Mouse (Mus musculus): ENCODE data around the gene Ablim1.

Gene Ablim1

DNA sequence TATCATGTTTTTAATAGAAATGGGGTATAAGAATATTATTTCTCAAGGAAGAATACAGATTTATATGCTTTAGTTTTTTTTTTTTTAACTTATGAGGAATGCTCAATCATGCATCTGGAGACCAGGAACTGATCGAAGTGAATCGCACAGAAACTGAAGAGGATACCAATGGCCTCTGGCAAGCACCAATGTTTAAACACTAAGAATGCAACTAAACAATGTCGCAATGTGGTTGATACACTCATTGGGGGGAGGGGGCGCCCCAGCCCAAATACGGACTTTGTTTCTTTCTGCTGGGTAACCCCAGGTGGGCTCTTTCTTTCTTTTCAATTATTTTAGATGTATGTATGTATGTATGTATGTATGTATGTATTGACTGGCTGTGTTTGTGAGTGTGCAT lies 90.3 kb downstream of the Ablim1 start:
- no peak for DNase-seq (ENCODE audit: extremely low read depth, low read depth)

DNA sequence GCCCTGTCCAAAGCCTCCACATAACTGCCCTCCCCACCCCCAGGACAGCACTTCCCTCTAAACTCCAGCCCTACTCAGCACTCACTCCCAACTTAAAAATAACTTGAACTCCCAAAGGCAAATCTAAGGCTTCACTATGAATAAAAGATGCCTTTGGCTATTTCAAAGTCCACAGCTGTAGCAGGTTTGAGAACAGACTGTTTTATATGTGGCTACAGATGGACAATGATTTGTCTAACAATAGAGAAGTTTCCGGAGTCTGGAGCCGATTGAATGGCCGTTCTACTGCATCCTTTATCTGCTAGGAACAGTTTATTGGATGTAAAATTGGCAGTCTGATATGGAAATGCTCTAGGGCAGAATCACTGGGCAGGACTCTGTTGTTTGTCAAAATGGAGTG lies 91.0 kb downstream of the Ablim1 start:
- DNase-seq (ENCODE audit: extremely low read depth, low read depth), result no peak

DNA sequence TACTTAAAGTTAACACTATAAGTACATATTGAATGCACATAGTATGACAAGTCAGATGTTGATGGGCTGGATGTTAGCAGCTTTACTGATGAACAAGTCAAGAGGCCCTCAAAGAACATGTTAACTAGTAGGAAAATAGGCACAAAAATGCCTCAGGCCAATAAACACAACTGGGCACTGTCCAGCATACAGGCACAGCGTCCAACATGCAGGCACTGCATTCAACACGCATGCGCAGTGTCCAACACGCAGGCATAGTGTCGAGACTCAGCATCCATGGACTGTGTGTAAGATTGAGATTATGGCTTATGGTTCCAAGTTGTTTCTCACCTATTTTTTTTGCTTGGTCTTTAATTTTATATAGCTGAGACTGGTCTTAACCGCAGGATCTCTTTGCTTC lies 92.1 kb downstream of the Ablim1 start:
- DNase-seq (ENCODE audit: extremely low read depth, low read depth), result no peak

DNA sequence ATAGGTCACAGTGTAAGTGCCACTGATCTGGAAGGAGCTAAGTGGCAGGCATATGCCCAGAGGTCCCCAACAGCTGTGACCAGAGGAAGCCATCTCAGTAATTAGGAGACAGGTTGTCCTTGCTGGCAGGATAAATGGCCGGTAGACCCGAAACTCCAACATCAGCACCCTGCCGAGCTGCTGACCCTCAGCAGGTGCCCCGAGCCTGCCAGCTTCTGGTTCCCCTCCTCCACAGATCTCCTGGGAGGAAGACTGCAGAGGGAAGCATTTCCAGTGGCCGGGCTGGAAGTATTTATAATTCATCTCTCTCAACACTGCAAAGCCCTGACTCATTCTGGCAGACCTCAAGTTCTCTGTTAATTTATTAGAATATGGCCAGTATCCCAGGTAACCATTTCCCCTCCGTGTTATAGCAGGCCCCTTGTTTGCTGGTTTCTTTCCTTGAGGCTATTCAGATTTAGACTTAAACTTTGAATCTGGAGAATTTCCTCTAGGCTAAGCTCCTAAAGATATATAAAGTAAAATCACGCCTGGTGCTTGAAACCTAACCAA lies 93.0 kb downstream of the Ablim1 start:
- no peak for DNase-seq (ENCODE audit: extremely low read depth, low read depth)

DNA sequence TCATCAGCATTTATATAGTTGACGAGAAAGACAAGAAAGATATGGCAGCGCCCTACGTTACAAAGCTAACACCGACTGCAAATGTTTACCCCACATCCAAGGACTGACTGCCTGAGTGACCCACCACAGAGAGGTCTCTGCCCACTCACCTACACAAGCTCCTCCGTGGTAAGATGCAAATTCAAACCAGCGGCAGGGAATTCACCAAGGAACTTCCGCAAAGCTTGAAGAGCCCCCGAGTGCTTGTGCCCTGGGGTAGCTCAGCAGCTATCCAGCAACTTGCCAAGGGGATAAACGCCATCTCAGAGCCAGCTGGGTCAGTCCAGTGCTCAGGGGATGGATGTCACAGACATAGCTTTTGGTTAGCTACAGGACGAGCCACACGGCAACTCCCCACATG lies 95.0 kb downstream of the Ablim1 start:
- DNase-seq (ENCODE audit: extremely low read depth, low read depth), result no peak

DNA sequence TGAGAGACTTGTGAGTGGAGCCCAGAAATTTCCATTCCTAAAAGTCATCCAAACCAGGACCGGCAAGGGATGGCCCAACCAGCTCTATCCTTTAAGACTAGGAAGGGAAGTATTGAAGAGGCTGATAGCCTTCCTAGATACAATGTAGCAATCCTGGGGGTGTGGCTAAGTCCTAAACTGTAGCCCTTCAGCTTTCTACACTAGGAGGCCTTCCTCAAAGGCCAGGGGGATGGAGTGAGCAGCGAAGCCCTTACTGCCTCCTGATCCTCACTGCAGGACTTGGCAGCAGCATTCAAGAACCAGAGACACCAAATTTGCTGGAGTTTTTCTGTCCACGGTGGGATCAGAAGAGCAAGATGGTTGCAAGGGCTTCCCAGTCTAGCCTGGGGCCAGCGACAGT lies 97.6 kb downstream of the Ablim1 start:
- no peak for DNase-seq (ENCODE audit: extremely low read depth, low read depth)

DNA sequence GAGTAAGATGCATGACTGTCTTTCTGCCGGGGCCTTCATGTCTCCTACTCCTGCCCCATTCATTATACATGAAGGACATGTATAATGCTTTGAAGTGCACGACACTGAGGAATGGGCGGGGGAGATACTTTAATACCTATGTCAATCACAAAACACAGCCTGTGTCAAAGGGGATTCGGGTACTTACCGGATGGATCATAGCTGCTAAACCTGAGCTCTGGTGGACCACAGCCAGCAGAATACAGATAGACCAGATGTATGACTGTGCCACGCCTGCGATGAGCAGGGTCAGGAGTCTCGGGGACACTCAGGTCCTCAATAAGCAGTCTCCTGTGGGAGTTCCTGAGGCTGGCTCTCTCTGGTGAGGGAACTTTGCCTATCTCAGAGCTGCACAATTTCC lies 99.2 kb downstream of the Ablim1 start:
- DNase-seq (ENCODE audit: extremely low read depth, low read depth), result no peak

DNA sequence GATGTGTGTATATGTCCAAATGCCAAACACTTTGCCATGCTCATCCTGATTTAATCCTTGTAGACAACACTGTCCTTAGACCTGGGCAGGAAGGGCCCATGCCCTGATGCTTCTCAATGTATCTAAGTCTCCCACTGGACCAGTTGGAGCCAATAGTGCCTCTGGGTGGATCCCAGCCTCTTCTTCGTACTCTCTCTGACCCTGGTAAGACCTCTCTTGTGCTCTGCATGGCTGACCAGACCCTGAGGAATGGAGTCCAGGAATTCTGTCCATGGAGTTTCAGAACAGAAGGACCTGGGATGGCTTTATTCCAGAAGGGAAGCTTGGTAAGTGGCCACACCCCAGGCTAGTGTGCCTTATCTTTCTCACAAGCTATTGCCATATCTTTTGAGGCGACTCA lies 102.3 kb downstream of the Ablim1 start:
- DNase-seq (ENCODE audit: extremely low read depth, low read depth), result no peak

DNA sequence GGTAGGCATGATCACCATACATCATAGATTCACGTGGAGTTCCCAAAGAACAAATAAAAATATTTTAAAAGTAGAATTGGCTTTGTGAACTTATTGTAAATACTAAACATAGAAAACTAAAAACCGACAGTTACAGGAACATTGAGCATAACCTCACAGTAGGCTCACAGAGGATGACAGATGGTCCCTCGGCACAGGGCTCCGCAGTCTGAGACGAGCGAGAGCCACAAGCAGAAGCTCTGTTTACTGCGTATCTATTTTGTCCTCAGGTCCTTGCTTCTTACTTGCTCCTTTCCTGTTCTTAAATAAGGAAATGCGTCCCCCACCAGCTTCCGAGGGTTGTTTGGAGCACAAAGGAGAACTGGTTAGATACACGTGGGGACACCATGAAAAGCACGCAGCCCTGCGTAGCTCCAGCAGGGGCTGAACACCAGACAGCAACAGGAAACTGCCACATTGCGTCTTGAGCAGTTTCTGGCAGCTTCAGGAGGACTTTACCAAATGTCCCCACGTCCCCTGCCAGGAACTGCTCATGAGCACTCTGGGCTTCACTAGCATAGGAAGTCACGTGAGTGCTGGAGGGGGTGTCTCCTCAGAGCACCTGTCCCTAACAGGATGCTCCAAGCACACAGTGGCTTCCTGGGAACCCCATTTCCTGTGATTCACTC lies 103.1 kb downstream of the Ablim1 start:
- no peak for DNase-seq (ENCODE audit: extremely low read depth, low read depth)

DNA sequence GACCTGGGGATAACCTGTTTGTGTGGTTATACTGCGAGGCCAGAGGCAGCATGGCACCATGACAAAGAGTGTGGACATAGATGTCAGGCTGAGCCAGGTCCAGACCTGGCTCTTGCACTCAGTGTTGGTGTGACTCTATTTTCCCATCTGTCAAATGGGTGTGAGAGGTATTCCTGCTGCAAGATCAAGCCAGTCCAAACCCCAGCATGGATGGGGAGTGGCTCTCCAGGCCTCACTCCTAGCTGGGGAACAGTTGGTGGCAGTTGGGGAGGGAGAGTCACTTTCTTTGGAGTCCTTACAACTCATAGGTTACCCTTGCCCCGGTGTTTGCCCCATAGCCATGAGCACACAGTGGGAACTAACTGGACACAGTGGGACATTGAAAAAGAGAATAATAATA lies 103.8 kb downstream of the Ablim1 start:
- DNase-seq (ENCODE audit: extremely low read depth, low read depth), result no peak

DNA sequence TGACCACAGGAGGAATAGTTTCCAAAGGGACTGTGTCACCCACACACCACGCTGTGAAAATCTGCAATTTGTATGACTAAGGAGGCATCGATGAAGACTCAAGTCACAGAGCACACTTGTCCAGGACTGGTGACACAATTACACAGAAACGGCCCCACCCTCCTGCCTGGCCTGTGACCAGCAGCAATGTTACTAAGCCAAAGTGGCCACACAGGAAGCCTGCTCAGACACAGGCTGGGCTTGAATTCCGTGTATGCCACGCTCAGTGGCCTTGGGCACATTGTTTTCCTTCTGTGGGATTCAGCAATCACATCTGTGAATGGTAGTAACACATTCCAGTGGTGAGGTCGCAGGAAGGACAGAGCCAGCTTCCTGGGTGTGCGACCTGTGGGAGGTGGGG lies 110.6 kb downstream of the Ablim1 start:
- DNase-seq (ENCODE audit: extremely low read depth, low read depth), result no peak

DNA sequence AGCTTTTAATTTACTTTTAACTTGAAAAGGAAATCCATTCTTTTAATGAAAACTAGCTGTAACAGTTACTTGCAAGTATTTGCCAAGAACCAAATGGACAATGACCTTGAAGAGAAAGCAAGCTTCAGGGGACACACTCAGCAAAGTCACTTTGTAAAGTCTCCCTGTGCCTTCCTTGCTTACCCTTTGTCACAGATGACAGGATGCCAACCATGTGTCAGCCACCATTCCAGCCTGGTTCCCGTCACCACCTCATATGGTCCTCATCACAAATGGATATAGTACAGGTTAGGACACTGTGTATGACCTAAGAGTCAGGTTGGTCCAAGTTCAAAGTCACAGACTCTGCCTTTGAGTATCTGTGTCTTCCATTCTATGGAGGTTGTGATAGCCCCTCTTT lies 112.2 kb downstream of the Ablim1 start:
- no peak for DNase-seq (ENCODE audit: extremely low read depth, low read depth)

DNA sequence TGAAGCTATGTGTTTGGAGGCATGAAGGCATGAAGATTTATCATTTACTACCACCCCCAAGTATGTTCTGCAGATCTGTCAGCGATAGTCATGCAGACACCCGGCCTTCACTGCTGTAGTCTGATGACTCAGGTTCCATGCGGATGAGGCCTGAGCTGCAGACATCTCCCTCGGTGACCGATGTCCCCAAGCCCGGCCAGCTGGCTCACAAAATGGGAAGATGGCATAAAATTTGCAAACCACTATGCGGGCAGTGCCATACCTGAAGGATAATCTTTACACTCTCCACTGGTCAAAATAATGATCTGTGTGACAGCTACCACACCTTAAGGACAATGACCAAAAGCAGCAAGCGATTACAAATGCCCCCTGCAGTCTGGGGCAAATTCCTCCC lies 113.6 kb downstream of the Ablim1 start:
- no peak for DNase-seq (ENCODE audit: extremely low read depth, low read depth)

DNA sequence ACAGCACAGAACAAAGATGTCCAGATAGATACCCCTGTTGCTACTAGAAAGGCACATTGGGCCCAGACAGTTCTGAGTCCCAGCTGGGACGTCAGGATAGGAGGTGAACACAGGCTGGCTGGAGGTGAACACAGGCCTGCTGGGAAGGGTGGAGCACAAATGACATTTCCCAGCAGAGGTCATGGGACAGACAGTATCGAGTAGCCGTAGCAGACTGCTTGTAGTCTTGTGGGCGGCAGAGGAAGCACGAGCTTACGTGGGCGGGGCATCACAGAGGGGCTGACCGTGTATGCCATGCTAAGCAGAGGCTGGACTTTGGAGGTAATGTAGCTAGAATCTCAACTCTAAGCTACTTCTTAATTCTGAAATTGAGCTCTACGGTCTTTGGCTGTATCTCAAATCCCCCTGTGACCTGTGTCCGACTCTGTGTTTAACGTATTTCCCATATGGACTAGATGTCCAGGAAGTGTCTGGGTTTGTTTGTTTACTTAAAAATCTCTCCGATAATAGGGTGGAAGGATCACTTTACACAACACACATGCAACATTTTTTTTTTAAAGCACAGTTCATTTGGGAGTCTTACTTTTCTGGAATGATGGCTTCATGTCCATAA lies 114.1 kb downstream of the Ablim1 start:
- no peak for DNase-seq (ENCODE audit: extremely low read depth, low read depth)

DNA sequence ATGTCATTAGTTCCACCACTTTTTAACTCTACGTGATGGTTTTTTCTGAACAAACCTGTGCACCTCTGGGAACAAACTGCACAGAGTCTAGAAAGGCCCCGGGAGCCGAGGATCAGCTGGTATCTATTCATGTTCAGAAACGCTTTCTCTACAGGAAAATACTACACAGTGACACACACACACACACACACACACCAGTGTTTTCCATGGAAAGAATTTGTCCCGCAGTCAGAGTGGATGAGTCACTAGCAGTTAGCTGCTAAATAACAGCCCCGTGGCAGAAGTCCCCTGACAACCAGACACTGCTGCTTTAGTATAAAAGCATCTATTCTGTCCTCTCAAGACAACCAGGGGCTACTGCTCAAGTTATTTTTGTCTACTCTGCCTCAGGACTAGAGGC lies 115.4 kb downstream of the Ablim1 start:
- DNase-seq (ENCODE audit: extremely low read depth, low read depth), result no peak

DNA sequence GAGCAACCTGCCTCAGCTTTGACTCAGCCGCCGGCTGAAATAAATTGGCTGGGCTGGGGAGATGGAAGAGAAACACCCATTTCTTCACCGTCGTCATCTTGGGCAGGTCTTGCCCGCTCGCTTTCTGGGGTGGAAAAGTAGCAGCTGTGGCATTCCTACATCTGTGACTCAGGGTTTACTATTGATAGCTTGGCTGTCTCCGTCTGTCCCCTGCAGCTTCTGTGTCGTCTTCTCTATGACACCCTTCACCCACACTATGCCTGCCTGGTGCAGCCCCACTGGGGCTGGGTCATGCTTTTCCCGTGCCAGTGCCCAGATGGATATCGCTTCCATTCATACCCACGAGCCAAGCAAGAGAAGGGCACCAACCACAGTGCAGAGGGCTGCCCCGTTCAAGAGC lies 116.2 kb downstream of the Ablim1 start:
- DNase-seq (ENCODE audit: extremely low read depth, low read depth), result no peak

DNA sequence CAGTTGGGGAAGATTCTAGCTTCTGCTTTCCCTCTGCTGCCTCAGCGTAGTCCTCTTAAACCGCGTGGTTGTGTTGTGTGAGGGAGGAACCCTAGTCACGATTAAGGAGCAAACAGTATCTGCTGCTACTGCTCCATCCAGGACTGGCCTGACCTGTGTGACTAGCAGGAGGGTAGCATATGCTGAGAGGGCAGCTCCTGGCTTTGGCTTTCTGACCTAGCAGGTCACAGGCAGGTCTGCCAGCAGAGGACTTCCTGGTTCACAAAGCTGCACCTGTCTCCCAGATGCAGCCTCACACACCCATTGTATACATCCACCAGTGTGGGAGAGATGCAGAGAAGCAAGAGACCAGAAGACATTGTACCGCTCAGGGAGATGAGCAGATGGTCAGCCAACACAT lies 116.7 kb downstream of the Ablim1 start:
- no peak for DNase-seq (ENCODE audit: extremely low read depth, low read depth)

DNA sequence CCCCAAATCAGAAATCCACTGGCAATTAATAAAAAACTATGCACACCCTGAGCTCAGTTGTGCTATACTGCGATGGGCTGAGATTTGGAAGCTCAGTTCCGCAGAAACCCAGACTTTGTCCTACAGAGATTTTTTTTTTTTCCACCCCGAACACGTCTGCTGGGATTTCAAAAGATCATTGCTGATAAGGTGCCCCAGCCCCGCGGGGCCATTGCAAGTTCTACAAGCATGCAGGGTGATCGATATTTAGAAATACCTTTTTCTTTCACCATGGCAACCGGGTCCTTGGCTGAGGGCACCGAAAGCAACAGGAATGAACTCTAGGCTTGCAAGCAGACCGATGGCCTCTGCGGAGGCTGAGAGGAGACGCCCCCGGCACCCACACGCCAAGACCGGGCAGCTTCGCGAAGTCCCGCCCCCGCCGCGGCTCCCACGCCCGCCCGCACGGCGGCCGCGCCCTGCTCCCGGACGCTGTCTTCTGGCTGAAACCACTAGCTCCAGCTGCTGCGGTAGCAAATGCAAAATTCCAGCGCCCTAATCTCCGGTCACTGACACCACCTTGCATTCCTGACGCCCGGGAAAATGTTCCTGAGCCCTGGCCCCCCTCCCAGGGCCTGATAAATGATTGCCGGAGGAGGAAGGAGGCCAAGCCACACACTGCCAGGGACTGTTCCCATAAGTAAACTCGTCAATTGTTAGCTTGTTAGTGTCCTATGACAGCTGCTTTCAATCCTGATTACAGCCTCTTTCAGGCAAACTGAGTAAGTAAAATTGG lies 117.5 kb downstream of the Ablim1 start:
- no peak for DNase-seq (ENCODE audit: extremely low read depth, low read depth)

DNA sequence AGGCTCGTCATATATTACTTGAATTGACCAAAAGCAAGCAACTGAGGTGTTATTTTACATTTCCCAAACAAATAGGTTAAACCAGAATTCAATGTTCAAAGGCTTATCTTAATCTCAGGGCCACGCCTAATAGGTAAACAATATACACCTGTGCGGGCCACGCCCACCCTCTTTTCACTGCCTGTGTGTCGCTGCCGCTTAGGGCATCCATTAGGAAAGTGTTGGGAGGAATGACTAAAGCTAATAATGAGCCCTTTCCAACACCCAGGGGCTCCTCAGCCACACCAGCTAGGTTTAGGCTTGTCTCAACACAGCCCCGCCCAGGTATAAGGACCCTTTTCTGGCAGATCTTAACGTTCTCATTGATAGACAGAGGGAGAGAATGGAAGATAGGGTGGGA lies 118.1 kb downstream of the Ablim1 start:
- no peak for DNase-seq (ENCODE audit: extremely low read depth, low read depth)

DNA sequence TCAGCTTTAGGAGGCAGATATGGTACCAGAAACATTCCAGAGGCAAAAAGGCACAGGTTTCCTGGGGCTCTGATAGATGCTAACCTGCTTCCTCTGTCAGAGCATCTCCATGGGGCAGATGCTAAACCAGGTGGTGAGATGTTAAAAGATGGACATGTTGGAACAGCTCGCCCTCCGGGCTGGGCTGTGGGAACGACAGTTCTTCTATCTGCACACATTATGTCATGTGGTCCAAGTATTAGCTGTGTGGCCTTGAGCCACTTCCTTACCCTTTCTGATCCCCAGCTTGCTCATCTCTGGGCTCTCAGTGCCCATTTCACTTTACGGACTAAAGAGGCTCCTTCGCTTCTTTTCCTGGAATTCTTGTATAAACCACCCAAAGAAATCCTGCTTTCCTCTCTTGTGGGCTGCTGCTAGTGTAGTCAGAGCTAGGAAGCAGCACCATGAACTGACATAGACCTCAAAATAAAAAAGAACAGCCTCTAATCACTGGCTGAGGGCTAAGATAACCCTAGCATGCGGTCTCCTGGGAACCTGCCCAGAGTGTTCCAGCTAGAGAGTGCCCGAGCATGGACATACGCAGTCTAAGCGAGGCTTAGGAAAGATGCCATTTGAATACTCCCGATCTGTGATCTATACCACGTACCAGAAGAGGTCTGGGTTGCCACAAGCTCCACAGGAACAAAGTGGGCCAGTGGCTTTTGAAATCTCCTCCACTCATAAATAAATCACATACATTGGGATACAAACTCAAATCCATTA lies 119.4 kb downstream of the Ablim1 start:
- DNase-seq (ENCODE audit: extremely low read depth, low read depth), result no peak

DNA sequence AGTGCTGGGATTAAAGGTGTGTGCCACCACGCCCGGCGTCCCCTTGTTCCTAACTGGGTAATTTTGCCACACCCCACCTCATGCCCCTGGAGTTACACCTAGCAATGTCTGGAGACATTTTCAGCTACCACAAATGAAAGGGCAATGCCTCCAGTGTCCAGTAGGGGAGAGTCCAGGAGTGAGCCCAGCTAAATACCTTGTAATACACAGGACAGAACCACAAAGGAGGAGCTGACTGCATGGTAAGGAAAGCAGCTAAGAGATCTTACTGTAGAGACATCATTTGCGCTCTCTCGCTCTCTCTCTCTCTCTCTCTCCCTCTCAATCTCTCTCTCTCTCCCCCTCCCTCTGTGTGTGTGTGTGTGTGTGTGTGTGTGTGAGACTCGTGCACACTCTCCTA lies 120.8 kb downstream of the Ablim1 start:
- no peak for DNase-seq (ENCODE audit: extremely low read depth, low read depth)

DNA sequence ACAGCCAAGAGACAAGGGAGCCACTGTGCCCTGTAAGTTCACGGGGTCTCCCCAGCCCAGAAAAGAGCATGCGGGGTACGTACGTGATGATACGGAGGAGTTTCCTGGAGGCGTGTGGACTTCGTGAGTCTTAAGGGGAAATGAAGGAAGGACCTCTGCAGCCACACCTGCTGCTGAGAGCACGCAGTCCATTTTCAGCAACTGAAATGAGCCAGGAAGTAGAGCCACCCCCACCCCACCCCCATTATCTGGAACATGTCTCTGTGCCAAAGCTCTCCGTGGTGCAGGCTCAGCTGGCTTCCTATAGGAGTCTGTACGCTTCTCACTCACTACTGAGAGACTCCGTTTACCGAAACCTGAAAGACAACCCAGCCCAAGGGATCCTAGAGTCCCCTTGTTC lies 121.3 kb downstream of the Ablim1 start:
- no peak for DNase-seq (ENCODE audit: extremely low read depth, low read depth)
